Mouse (Mus musculus) erythroblast, embryonic 14.5 days (primary cell): ENCODE results near the gene Iqsec1. TPM values are rescaled to one million over a fixed set of nuclear protein-coding genes. Genes with fewer than 3 reads are reported as not detected.
"Not testable (repeated sequence)": the region's sequence is repeated elsewhere in the genome, so short reads cannot be mapped to it uniquely, and the experiment has no call there.

Experiments used
- H3K27me3 ChIP-seq: 2 replicates; pipeline ENCODE4 v1.6.1; 2012; ENCODE audit warnings: inconsistent platforms; ENCODE audit not compliant: control insufficient read depth
- H3K36me3 ChIP-seq: 2 replicates; pipeline ENCODE4 v1.6.1; 2012; ENCODE audit warnings: mild to moderate bottlenecking, inconsistent platforms; ENCODE audit not compliant: control insufficient read depth
- H3K4me1 ChIP-seq: 2 replicates; pipeline ENCODE4 v1.6.1; 2012; ENCODE audit warnings: inconsistent platforms; ENCODE audit not compliant: control insufficient read depth
- H3K4me3 ChIP-seq: replicated peaks from 2 replicates; pipeline ENCODE3; 2012; ENCODE audit warnings: moderate library complexity, mild to moderate bottlenecking, inconsistent platforms
- H3K9me3 ChIP-seq: 2 replicates; pipeline ENCODE4 v1.6.1; 2012; ENCODE audit warnings: low read length, inconsistent platforms, mixed read lengths; ENCODE audit not compliant: control insufficient read depth
- GATA1 ChIP-seq: IDR thresholded peaks from 2 replicates; pipeline ENCODE4 v1.6.1; 2012; ENCODE audit warnings: low read length, inconsistent platforms, mixed read lengths
- TAL1 ChIP-seq: IDR thresholded peaks from 3 replicates; pipeline ENCODE4 v1.6.1; 2012; ENCODE audit warnings: low read length, inconsistent platforms, mixed read lengths
- polyA plus RNA-seq: library from polyadenylated mRNA; stranded (reverse); fragments of >175 nt; gene quantifications from 2 replicates; pipeline ENCODE4 v1.2.3, GENCODE M21; 2012

Iqsec1 gene
- polyA plus RNA-seq, 1 experiment = 10.6 TPM

DNA sequence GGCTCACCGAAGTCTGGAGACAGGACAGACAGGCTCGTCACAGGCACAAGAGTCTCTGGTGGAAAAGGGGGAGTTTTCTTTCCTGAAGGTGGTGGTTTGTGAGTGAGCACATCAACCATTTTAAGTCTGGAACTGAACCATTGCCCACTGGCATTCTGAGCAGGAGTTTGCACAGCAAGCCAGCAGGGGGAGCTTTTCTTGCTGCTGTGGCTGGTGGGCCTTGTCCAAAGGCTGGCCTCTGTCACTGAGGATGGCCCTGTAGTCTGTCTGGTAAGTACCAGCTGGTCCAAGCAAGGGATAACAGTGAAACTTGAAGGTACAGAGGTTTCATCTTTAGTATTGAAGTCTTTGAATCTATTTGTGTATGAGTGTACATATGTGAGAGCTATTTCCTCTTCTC, 334.7 kb downstream of the Iqsec1 start:
- peaks cover 9% of the 10 kb centered on the region for H3K4me1 ChIP-seq
- no peak overlapping the region for H3K4me3 ChIP-seq
- no peaks in the 10 kb centered on the region for H3K27me3 ChIP-seq
- no peaks in the 10 kb centered on the region for H3K9me3 ChIP-seq
- TF ChIP-seq TAL1 (no peak), GATA1 (no peak)
- H3K36me3 ChIP-seq = no peaks in the 10 kb centered on the region

DNA sequence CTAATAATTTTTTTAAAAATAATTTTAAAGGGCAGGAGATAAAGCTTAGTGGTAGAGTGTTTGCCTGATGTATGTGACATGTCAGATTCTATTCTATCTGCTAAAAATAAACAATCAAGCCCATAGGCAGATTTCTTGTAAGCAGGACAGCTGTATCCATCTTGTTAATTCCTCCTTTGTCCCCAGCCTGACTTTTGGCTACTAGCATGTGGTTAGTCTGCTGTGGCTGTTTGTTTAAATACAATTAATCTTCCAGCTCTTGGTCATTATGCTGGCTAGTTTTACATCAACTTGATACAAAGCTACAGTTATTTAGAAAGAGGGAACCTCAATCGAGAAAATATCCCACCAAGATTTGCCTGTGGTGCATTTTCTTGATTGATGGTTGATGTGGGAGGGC, 337.9 kb downstream of the Iqsec1 start:
- TF ChIP-seq TAL1 (no peak), GATA1 (no peak)
- Histone ChIP-seq H3K4me3 (no peak overlapping the region), H3K36me3 (peaks cover 13% of the 10 kb centered on the region), H3K9me3 (no peaks in the 10 kb centered on the region), H3K27me3 (no peaks in the 10 kb centered on the region), H3K4me1 (peaks cover 2% of the 10 kb centered on the region)

DNA sequence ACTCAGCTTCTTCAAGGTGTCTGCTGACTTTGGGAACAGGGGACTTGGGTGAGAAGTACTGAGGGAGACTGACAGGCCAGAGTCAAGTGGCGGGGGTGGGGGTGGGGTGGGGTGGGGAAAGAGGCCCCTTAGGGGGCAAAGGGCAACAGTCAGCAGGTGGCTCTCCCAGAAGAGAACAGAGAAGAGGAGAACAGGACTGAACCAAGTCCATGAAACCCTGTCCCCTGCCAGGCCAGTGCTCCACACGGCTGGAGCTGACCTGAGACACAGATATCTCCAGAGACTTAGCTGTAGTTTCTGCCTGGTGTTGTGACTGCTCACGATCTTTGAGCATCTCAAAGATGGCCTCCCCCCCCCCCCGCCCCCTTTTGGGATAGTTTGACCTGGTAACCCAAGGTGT, 339.2 kb downstream of the Iqsec1 start:
- TF ChIP-seq TAL1 (no peak), GATA1 (no peak)
- Histone ChIP-seq H3K4me3 (no peak overlapping the region), H3K36me3 (peaks cover 27% of the 10 kb centered on the region), H3K27me3 (no peaks in the 10 kb centered on the region), H3K9me3 (no peaks in the 10 kb centered on the region), H3K4me1 (peaks cover 5% of the 10 kb centered on the region)

DNA sequence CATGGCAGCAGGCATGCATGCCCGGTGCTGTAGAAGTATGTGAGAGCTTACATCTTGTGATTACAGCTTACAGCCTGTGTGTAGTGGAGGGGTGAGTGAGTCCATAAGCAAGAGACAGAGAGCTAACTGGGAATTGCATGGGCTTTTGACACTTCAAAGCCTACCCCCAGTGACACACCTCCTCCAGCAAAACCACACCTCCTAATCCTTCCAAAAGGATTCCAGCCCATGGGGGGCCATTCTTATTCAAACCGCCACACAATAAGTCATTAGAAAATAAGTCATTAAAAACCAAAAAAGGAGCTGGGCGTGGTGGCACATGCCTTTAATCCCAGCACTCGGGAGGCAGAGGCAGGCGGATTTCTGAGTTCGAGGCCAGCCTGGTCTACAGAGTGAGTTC, 340.1 kb downstream of the Iqsec1 start:
- Histone ChIP-seq H3K4me3 (no peak overlapping the region), H3K27me3 (no peaks in the 10 kb centered on the region), H3K36me3 (peaks cover 36% of the 10 kb centered on the region), H3K9me3 (no peaks in the 10 kb centered on the region), H3K4me1 (peaks cover 6% of the 10 kb centered on the region)
- TF ChIP-seq GATA1 (no peak), TAL1 (no peak)

DNA sequence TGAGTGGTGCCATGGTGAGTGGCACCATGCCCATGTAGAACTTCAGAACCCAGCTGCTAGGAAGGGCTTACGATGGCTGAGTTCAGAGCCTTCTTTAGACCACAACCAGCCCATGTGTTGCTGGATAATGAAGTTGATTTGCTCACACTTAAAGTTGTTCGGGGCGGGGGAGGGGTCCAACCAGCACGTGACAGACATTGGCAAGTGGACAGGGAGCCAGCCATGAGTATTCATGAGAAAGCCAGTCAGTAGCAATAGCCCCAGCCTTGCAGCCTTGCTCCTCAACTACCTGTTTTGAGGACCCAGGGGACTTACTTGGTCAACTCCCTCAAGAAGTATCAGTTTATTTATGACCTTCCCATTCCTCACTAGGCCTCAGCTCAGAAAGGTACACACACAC, 343.5 kb downstream of the Iqsec1 start:
- Histone ChIP-seq H3K36me3 (peaks cover 70% of the 10 kb centered on the region), H3K9me3 (no peaks in the 10 kb centered on the region), H3K4me1 (peaks cover 6% of the 10 kb centered on the region), H3K4me3 (no peak overlapping the region), H3K27me3 (no peaks in the 10 kb centered on the region)
- TF ChIP-seq GATA1 (no peak), TAL1 (no peak)

DNA sequence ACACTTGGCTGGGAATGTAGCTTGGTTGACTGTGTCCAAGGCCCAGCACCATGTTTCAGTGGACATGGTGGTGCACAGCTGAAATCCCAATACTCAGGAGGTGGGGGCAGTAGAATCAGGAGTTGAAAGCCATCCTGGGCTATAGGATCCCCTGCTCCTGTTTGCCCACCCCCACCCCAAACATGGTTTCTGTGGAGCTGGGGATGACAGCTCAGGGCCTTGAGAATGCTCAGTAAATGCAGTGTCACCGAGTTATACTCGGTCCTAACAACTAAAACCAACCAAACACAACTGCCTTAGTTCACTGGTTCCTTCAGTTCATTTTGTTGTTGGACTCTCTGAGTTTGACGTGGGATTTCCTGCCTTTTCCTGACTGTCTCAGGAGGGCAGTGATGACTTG, 345.4 kb downstream of the Iqsec1 start:
- Histone ChIP-seq H3K27me3 (no peaks in the 10 kb centered on the region), H3K36me3 (peaks cover 89% of the 10 kb centered on the region), H3K4me3 (no peak overlapping the region), H3K9me3 (no peaks in the 10 kb centered on the region), H3K4me1 (peaks cover 8% of the 10 kb centered on the region)
- TF ChIP-seq TAL1 (no peak), GATA1 (no peak)

DNA sequence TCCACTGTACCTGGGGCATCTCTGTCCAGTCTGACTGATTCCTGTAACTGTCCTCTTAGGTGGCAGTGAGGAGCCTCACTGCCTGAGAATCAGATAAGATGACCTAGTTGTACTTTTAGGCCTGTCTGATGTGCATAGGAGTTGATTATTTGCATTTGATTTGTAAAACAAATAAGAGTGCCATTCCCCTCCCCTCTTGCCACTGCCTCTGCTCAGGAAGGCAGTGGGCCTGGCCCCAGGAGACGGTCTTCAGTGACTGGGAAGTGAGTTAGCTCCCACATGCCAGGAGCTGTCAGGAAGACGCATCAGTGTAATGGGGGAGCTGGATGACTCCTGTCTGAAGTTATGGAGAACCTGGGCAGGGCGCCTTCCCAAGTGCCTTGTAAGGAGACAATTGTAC, 352.9 kb downstream of the Iqsec1 start:
- TF ChIP-seq GATA1 = no peak
- no peak for TF ChIP-seq TAL1
- Histone ChIP-seq H3K36me3 (peaks cover 99% of the 10 kb centered on the region), H3K4me3 (no peak overlapping the region), H3K27me3 (no peaks in the 10 kb centered on the region), H3K9me3 (peaks cover 6% of the 10 kb centered on the region), H3K4me1 (peaks cover 33% of the 10 kb centered on the region)

DNA sequence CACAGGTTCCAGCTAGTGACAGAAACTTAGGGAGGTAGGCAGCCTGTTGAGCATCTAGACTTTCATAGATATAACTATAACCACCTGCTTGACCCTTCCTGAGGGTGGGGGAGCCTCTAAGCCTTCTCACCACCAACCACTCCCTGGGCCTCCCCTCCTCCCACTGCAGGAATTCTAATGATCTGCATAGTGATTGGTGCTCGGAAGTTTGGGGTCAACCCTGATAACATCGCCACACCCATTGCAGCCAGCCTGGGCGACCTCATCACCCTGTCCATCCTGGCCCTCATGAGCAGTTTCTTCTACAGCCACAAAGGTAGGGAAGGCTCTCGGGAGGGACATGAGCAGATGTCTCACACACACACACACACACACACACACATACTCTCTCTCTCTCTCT, 353.4 kb downstream of the Iqsec1 start:
- peaks cover 38% of the 10 kb centered on the region for H3K4me1 ChIP-seq
- TF ChIP-seq GATA1 (no peak), TAL1 (no peak)
- H3K36me3 ChIP-seq = peaks cover 99% of the 10 kb centered on the region
- no peaks in the 10 kb centered on the region for H3K27me3 ChIP-seq
- no peak overlapping the region for H3K4me3 ChIP-seq
- peaks cover 6% of the 10 kb centered on the region for H3K9me3 ChIP-seq

DNA sequence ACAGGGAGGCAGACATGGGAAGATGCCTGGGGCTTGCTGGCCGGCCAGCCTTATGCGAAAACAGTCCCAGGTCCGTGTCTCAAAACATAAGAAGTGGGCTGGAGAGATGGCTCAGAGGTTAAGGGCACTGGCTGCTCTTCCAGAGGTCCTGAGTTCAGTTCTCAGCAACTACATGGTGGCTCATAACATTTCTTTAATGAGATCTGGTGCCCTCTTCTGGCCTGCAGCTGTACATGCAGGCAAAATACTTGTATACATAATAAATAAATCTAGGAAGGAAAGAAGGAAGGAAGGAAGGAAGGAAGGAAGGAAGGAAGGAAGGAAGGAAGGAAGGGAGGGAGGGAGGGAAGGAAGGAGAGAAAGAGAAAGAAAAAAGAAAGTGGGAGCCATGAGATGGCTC, 356.0 kb downstream of the Iqsec1 start:
- H3K4me3 ChIP-seq, H3K27me3 ChIP-seq, H3K9me3 ChIP-seq: not testable (repeated sequence)
- H3K4me1 ChIP-seq = peaks cover 61% of the 10 kb centered on the region
- H3K36me3 ChIP-seq = peaks cover 99% of the 10 kb centered on the region

DNA sequence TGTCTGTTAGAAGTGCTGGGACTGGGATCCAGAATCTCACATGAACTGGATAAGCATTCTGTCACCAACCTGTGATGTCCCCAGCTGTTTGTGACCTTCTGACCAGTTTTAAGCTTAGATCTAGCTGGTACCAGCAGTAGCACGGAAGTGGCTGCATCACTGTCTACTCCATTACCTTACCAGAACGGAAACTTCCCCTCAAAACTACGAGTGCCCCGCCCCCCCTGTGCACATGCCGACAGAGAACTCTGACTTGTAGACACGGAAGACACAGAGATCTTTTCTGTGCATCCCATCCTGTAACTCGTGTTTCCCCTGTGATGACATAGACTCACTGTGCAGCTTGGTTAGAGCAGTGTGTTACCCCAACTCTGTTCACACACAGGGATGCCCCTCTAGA, 358.1 kb downstream of the Iqsec1 start:
- H3K4me3 ChIP-seq = no peak overlapping the region
- TF ChIP-seq TAL1 = no peak
- TF ChIP-seq GATA1 = no peak
- peaks cover 99% of the 10 kb centered on the region for H3K36me3 ChIP-seq
- peaks cover 81% of the 10 kb centered on the region for H3K4me1 ChIP-seq
- no peaks in the 10 kb centered on the region for H3K27me3 ChIP-seq
- H3K9me3 ChIP-seq = peaks cover 6% of the 10 kb centered on the region
